Mouse (Mus musculus): ENCODE measurements around the gene Klf17. TPM values are rescaled to one million over a fixed set of nuclear protein-coding genes. Genes with fewer than 3 reads are reported as not detected.

Klf17 gene
- polyA plus RNA-seq, 1 experiment from 2014 or later = not detected

DNA sequence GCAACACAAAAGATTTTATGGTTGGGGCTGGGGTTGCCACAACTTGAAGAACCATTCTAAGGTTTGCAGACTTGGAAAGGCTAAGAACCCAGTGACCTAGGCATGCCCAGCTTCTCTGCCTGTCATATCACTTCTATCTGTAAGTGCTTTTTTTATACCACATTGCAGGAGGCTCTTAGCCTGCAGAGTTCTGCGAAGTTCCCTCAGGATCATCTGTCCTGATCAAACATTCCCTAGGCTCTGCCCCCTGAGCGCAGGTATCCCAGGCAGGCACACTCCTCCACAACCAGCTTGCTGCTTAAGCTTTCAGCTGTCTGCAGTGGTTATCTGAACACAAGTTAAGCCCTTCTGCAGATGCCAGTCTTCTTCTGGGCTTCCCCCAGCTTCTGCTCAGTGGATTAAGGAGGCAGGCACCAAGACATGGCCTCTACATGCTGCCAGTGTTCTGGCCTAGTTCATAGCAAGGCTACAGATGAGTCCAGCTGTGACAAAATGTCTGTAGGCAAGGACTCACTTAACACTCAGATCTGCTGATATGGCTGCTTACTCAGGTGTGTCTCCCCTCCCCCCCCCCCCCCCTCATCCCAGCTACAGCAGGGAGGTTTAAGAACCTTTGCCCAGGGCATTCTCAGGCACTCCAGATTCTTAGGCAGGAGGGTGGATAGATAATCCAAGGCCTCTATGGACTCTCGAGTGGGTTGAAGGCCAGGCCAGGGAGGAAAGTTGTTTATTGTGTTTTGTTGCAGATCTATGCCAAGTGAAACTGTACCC, 56.5 kb downstream of the Klf17 start:
- WGBS = 85% methylated on average over 3 of the region's 3 CpGs
- Histone ChIP-seq H3K4me1 (replicated peaks; ENCODE audit: control insufficient read depth, insufficient read depth, low read length) (no peaks in the 10 kb centered on the region), H3K27me3 (ENCODE audit: control insufficient read depth, insufficient read depth, low read length) (no peaks in the 10 kb centered on the region), H3K27ac (ENCODE audit: low read depth, low read length) (no peak overlapping the region), H3K4me3 (ENCODE audit: low read depth, low read length) (no peak overlapping the region), H3K36me3 (ENCODE audit: control insufficient read depth, insufficient read depth, low read length) (no peaks in the 10 kb centered on the region), H3K4me2 (replicated peaks; ENCODE audit: low read depth, low read length) (no peak overlapping the region), H3K9me3 (ENCODE audit: control insufficient read depth, low read length) (no peaks in the 10 kb centered on the region), H3K9ac (ENCODE audit: low read depth, low read length) (no peak overlapping the region)
- DNase-seq (ENCODE audit: low spot score) = no peak
- no peak for ATAC-seq (ENCODE audit: low FRiP score)

Other genes with a start within 250 kb of the Klf17 start
- 110 and 119 TPM in 2 replicates for gene Eri3, start 215.3 kb downstream of the Klf17 start, polyA plus RNA-seq (2014; fragmentation: Nextera tagmentation; extraction: Ambion mirVana)
- 76.1 and 82.2 TPM in 2 replicates for gene Dmap1, start 83.4 kb downstream of the Klf17 start, polyA plus RNA-seq (2014; fragmentation: Nextera tagmentation; extraction: Ambion mirVana)
- not detected in 2 replicates for gene Gm12845, start 41.2 kb downstream of the Klf17 start, polyA plus RNA-seq (2014; fragmentation: Nextera tagmentation; extraction: Ambion mirVana)
- gene Slc6a9, start 68.9 kb upstream of the Klf17 start, polyA plus RNA-seq (2014; fragmentation: Nextera tagmentation; extraction: Ambion mirVana) = 6.2 and 7.1 TPM in 2 replicates
- gene Ccdc24, start 106.9 kb upstream of the Klf17 start, polyA plus RNA-seq (2014; fragmentation: Nextera tagmentation; extraction: Ambion mirVana) = 1.7 and 1.8 TPM in 2 replicates
- gene B4galt2, start 117.8 kb upstream of the Klf17 start, polyA plus RNA-seq (2014; fragmentation: Nextera tagmentation; extraction: Ambion mirVana) = 27.3 and 27.9 TPM in 2 replicates
- gene Atp6v0b, start 121.7 kb upstream of the Klf17 start, polyA plus RNA-seq (2014; fragmentation: Nextera tagmentation; extraction: Ambion mirVana) = 233 and 246 TPM in 2 replicates
- gene Dph2, start 126.4 kb upstream of the Klf17 start, polyA plus RNA-seq (2014; fragmentation: Nextera tagmentation; extraction: Ambion mirVana) = 21.0 and 26.8 TPM in 2 replicates
- gene Ipo13, start 149.4 kb upstream of the Klf17 start, polyA plus RNA-seq (2014; fragmentation: Nextera tagmentation; extraction: Ambion mirVana) = 43.8 and 54.5 TPM in 2 replicates
- 1.6 and 1.8 TPM in 2 replicates for gene Artn, start 164.1 kb upstream of the Klf17 start, polyA plus RNA-seq (2014; fragmentation: Nextera tagmentation; extraction: Ambion mirVana)

Data from hindbrain, embryonic 11.5 days (tissue).